Mouse (Mus musculus): ENCODE results near the gene Dock8. TPM values are rescaled to one million over a fixed set of nuclear protein-coding genes. Genes with fewer than 3 reads are reported as not detected.

Gene Dock8
- polyA plus RNA-seq, 1 experiment from 2014 or later: 5.6 TPM

- H3K4me2 ChIP-seq (ENCODE audit: low read depth, low read length): no peak overlapping the region
- WGBS: 75% methylated on average over 4 of the region's 4 CpGs
- no peak overlapping the region for H3K9ac ChIP-seq (ENCODE audit: low read depth, low read length)
- no peak overlapping the region for H3K4me3 ChIP-seq (ENCODE audit: low read depth, low read length)
- H3K27me3 ChIP-seq (replicated peaks; ENCODE audit: control insufficient read depth, insufficient read depth, low read length): no peaks in the 10 kb centered on the region
- ATAC-seq (ENCODE audit: low read depth): no peak
- H3K9me3 ChIP-seq (ENCODE audit: control insufficient read depth, low read length): no peaks in the 10 kb centered on the region
- DNase-seq (ENCODE audit: low spot score): no peak
- no peaks in the 10 kb centered on the region for H3K36me3 ChIP-seq (ENCODE audit: control insufficient read depth, insufficient read depth, low read length)
- H3K4me1 ChIP-seq (ENCODE audit: control insufficient read depth, insufficient read depth, low read length): peaks cover 12% of the 10 kb centered on the region; the same call in 1 of the 2 replicates
- H3K27ac ChIP-seq (replicated peaks; ENCODE audit: low read depth, low read length): no peak overlapping the region
These were observed 99.6 kb downstream of the Dock8 start for GRCm38 (mm10) chr19:25098941-25099340.

- H3K9ac ChIP-seq (ENCODE audit: low read depth, low read length): no peak overlapping the region
- WGBS: 55% methylated on average over 9 of the region's 9 CpGs
- no peak for ATAC-seq (ENCODE audit: low read depth)
These were observed 106.3 kb downstream of the Dock8 start for GRCm38 (mm10) chr19:25105682-25106081.

GRCm38 (mm10) chr19:25106315-25106714, 107.0 kb downstream of the Dock8 start:
- ATAC-seq (ENCODE audit: low read depth): no peak
- Histone ChIP-seq H3K27ac (replicated peaks; ENCODE audit: low read depth, low read length) (no peak overlapping the region), H3K4me3 (ENCODE audit: low read depth, low read length) (no peak overlapping the region), H3K27me3 (replicated peaks; ENCODE audit: control insufficient read depth, insufficient read depth, low read length) (no peaks in the 10 kb centered on the region), H3K9me3 (ENCODE audit: control insufficient read depth, low read length) (no peaks in the 10 kb centered on the region), H3K36me3 (ENCODE audit: control insufficient read depth, insufficient read depth, low read length) (no peaks in the 10 kb centered on the region), H3K4me2 (ENCODE audit: low read depth, low read length) (no peak overlapping the region), H3K9ac (ENCODE audit: low read depth, low read length) (no peak overlapping the region), H3K4me1 (ENCODE audit: control insufficient read depth, insufficient read depth, low read length) (no peaks in the 10 kb centered on the region)
- no peak for DNase-seq (ENCODE audit: low spot score)
- WGBS: 89% methylated on average over 8 of the region's 8 CpGs

More at GRCm38 (mm10) chr19:25105682-25106081, 106.3 kb downstream of the Dock8 start:
- Histone ChIP-seq H3K4me1 (ENCODE audit: control insufficient read depth, insufficient read depth, low read length) (no peaks in the 10 kb centered on the region), H3K27ac (replicated peaks; ENCODE audit: low read depth, low read length) (no peak overlapping the region), H3K4me3 (ENCODE audit: low read depth, low read length) (no peak overlapping the region), H3K9me3 (ENCODE audit: control insufficient read depth, low read length) (no peaks in the 10 kb centered on the region), H3K27me3 (replicated peaks; ENCODE audit: control insufficient read depth, insufficient read depth, low read length) (no peaks in the 10 kb centered on the region), H3K4me2 (ENCODE audit: low read depth, low read length) (no peak overlapping the region), H3K36me3 (ENCODE audit: control insufficient read depth, insufficient read depth, low read length) (no peaks in the 10 kb centered on the region)
- no peak for DNase-seq (ENCODE audit: low spot score)

- Histone ChIP-seq H3K4me2 (ENCODE audit: low read depth, low read length) (peak overlapping the region; percentile 31; the same call in 1 of the 2 replicates), H3K4me3 (ENCODE audit: low read depth, low read length) (no peak overlapping the region), H3K36me3 (ENCODE audit: control insufficient read depth, insufficient read depth, low read length) (no peaks in the 10 kb centered on the region), H3K4me1 (ENCODE audit: control insufficient read depth, insufficient read depth, low read length) (no peaks in the 10 kb centered on the region), H3K27ac (replicated peaks; ENCODE audit: low read depth, low read length) (no peak overlapping the region), H3K9ac (ENCODE audit: low read depth, low read length) (no peak overlapping the region), H3K9me3 (ENCODE audit: control insufficient read depth, low read length) (no peaks in the 10 kb centered on the region), H3K27me3 (replicated peaks; ENCODE audit: control insufficient read depth, insufficient read depth, low read length) (no peaks in the 10 kb centered on the region)
- no peak for ATAC-seq (ENCODE audit: low read depth)
- DNase-seq (ENCODE audit: low spot score): peak; percentile 37
- 27% methylated on average over 4 of the region's 4 CpGs for WGBS
These were observed 108.1 kb downstream of the Dock8 start for GRCm38 (mm10) chr19:25107417-25107816.

- no peak for ATAC-seq (ENCODE audit: low read depth)
- Histone ChIP-seq H3K27me3 (replicated peaks; ENCODE audit: control insufficient read depth, insufficient read depth, low read length) (no peaks in the 10 kb centered on the region), H3K9me3 (ENCODE audit: control insufficient read depth, low read length) (no peaks in the 10 kb centered on the region), H3K4me1 (ENCODE audit: control insufficient read depth, insufficient read depth, low read length) (no peaks in the 10 kb centered on the region), H3K36me3 (ENCODE audit: control insufficient read depth, insufficient read depth, low read length) (no peaks in the 10 kb centered on the region), H3K27ac (replicated peaks; ENCODE audit: low read depth, low read length) (no peak overlapping the region), H3K4me2 (ENCODE audit: low read depth, low read length) (no peak overlapping the region), H3K4me3 (ENCODE audit: low read depth, low read length) (no peak overlapping the region), H3K9ac (ENCODE audit: low read depth, low read length) (no peak overlapping the region)
- 77% methylated on average over 18 of the region's 18 CpGs for WGBS
- no peak for DNase-seq (ENCODE audit: low spot score)
These were observed 112.4 kb downstream of the Dock8 start for GRCm38 (mm10) chr19:25111591-25112233.

GRCm38 (mm10) chr19:25116981-25117380, 117.6 kb downstream of the Dock8 start:
- Histone ChIP-seq H3K9ac (ENCODE audit: low read depth, low read length) (no peak overlapping the region), H3K4me3 (ENCODE audit: low read depth, low read length) (no peak overlapping the region), H3K4me2 (ENCODE audit: low read depth, low read length) (no peak overlapping the region), H3K4me1 (ENCODE audit: control insufficient read depth, insufficient read depth, low read length) (no peaks in the 10 kb centered on the region), H3K36me3 (ENCODE audit: control insufficient read depth, insufficient read depth, low read length) (no peaks in the 10 kb centered on the region), H3K27me3 (replicated peaks; ENCODE audit: control insufficient read depth, insufficient read depth, low read length) (no peaks in the 10 kb centered on the region), H3K9me3 (ENCODE audit: control insufficient read depth, low read length) (no peaks in the 10 kb centered on the region), H3K27ac (replicated peaks; ENCODE audit: low read depth, low read length) (no peak overlapping the region)
- 47% methylated on average over 2 of the region's 2 CpGs for WGBS
- DNase-seq (ENCODE audit: low spot score): no peak
- no peak for ATAC-seq (ENCODE audit: low read depth)

- H3K9ac ChIP-seq (ENCODE audit: low read depth, low read length): no peak overlapping the region
- ATAC-seq (ENCODE audit: low read depth) (no peak), DNase-seq (ENCODE audit: low spot score) (no peak)
- no peaks in the 10 kb centered on the region for H3K27me3 ChIP-seq (replicated peaks; ENCODE audit: control insufficient read depth, insufficient read depth, low read length)
- no peaks in the 10 kb centered on the region for H3K36me3 ChIP-seq (ENCODE audit: control insufficient read depth, insufficient read depth, low read length)
- no peak overlapping the region for H3K27ac ChIP-seq (replicated peaks; ENCODE audit: low read depth, low read length)
- no peaks in the 10 kb centered on the region for H3K4me1 ChIP-seq (ENCODE audit: control insufficient read depth, insufficient read depth, low read length)
- no peaks in the 10 kb centered on the region for H3K9me3 ChIP-seq (ENCODE audit: control insufficient read depth, low read length)
- no peak overlapping the region for H3K4me2 ChIP-seq (ENCODE audit: low read depth, low read length)
- 59% methylated on average over 8 of the region's 8 CpGs for WGBS
- no peak overlapping the region for H3K4me3 ChIP-seq (ENCODE audit: low read depth, low read length)
These were observed 123.1 kb downstream of the Dock8 start for GRCm38 (mm10) chr19:25122417-25122816.

GRCm38 (mm10) chr19:25123031-25123430, 123.7 kb downstream of the Dock8 start:
- H3K27me3 ChIP-seq (replicated peaks; ENCODE audit: control insufficient read depth, insufficient read depth, low read length): no peaks in the 10 kb centered on the region
- no peak overlapping the region for H3K4me3 ChIP-seq (ENCODE audit: low read depth, low read length)
- no peak overlapping the region for H3K4me2 ChIP-seq (ENCODE audit: low read depth, low read length)
- no peak overlapping the region for H3K27ac ChIP-seq (replicated peaks; ENCODE audit: low read depth, low read length)
- DNase-seq (ENCODE audit: low spot score) (peak; percentile 9), ATAC-seq (ENCODE audit: low read depth) (no peak)
- WGBS: 64% methylated on average over 13 of the region's 13 CpGs
- no peaks in the 10 kb centered on the region for H3K4me1 ChIP-seq (ENCODE audit: control insufficient read depth, insufficient read depth, low read length)
- no peaks in the 10 kb centered on the region for H3K9me3 ChIP-seq (ENCODE audit: control insufficient read depth, low read length)
- H3K36me3 ChIP-seq (ENCODE audit: control insufficient read depth, insufficient read depth, low read length): no peaks in the 10 kb centered on the region
- no peak overlapping the region for H3K9ac ChIP-seq (ENCODE audit: low read depth, low read length)

GRCm38 (mm10) chr19:25123461-25123860, 124.1 kb downstream of the Dock8 start:
- 74% methylated on average over 5 of the region's 5 CpGs for WGBS
- Histone ChIP-seq H3K4me2 (ENCODE audit: low read depth, low read length) (no peak overlapping the region), H3K9ac (ENCODE audit: low read depth, low read length) (no peak overlapping the region), H3K4me3 (ENCODE audit: low read depth, low read length) (no peak overlapping the region), H3K27ac (replicated peaks; ENCODE audit: low read depth, low read length) (no peak overlapping the region), H3K27me3 (replicated peaks; ENCODE audit: control insufficient read depth, insufficient read depth, low read length) (no peaks in the 10 kb centered on the region), H3K9me3 (ENCODE audit: control insufficient read depth, low read length) (no peaks in the 10 kb centered on the region), H3K36me3 (ENCODE audit: control insufficient read depth, insufficient read depth, low read length) (no peaks in the 10 kb centered on the region), H3K4me1 (ENCODE audit: control insufficient read depth, insufficient read depth, low read length) (no peaks in the 10 kb centered on the region)
- DNase-seq (ENCODE audit: low spot score): no peak
- ATAC-seq (ENCODE audit: low read depth): no peak
